Mouse (Mus musculus): Measurements from ENCODE around the gene Alox12.

DNA sequence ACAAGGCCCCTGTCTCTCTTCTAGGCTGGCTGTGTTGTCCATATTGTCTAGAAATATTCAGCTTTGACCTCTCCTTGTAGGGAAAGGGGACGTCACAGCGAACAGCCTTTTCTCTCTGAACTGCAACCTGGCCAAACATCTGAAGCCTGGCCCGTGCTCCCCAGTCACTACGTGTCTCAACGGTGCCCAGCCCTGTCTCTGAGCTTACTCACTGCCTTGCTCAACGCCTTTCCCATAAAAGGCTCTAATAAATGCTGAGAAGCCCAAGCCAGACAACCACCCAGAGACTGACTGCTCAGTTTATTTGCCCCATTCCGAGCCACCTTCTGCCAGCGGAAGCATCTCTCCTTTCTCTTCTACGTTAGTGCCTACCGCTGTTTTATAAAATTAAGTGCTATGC, 32.9 kb upstream of the Alox12 start:
- no peak for TF ChIP-seq TAL1 (IDR thresholded peaks at IDR 0.05; ENCODE audit: low read length)
- TF ChIP-seq GATA1 (IDR thresholded peaks at IDR 0.05; ENCODE audit: low read length), result no peak

Data from erythroblast, embryonic 14.5 days (primary cell).